Mouse (Mus musculus): ENCODE measurements around the gene Dock9. TPM values are rescaled to one million over a fixed set of nuclear protein-coding genes. Genes with fewer than 3 reads are reported as not detected.

Dock9 gene
- polyA plus RNA-seq, 1 experiment: not detected

- WGBS: 75% methylated on average over 2 of the region's 2 CpGs
- Histone ChIP-seq H3K4me1 (ENCODE audit: control insufficient read depth, insufficient read depth, low read length) (no peaks in the 10 kb centered on the region), H3K27ac (ENCODE audit: insufficient read depth, low read depth, low read length) (no peak overlapping the region), H3K4me3 (ENCODE audit: insufficient read depth, low read depth, low read length) (no peak overlapping the region)
- TF ChIP-seq CTCF (IDR thresholded peaks at IDR 0.05; ENCODE audit: insufficient read depth, low read depth, low read length) (no peak), POLR2A (IDR thresholded peaks at IDR 0.05; ENCODE audit: insufficient read depth, low read depth, low read length) (no peak)
These were observed 303.4 kb downstream of the Dock9 start for GRCm38 (mm10) chr14:121494238-121494637.

DNA sequence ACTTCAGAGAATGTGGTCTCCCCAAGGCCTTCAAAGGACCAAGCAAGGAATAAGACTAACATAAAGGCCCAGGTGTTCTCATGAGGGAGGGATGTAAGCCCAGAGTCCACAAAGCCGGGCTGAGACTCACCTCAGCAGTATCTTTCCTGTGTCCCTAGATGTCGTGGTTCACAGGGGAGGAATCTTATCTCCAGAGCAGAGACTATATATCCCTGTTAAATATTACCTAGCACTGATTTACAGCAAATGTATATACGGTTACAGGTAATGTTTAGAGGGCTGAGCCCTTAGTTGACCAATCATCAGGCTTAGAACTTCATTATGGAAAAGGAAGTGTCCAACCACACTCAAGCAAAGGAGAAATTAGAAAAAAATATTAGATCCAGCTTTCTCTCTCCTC is 303.9 kb downstream of the Dock9 start:
- Histone ChIP-seq H3K27ac (ENCODE audit: insufficient read depth, low read depth, low read length) (no peak overlapping the region), H3K4me3 (ENCODE audit: insufficient read depth, low read depth, low read length) (no peak overlapping the region), H3K4me1 (ENCODE audit: control insufficient read depth, insufficient read depth, low read length) (no peaks in the 10 kb centered on the region)
- TF ChIP-seq CTCF (IDR thresholded peaks at IDR 0.05; ENCODE audit: insufficient read depth, low read depth, low read length): no peak
- no peak for TF ChIP-seq POLR2A (IDR thresholded peaks at IDR 0.05; ENCODE audit: insufficient read depth, low read depth, low read length)
- 88% methylated on average over 3 of the region's 3 CpGs for WGBS

DNA sequence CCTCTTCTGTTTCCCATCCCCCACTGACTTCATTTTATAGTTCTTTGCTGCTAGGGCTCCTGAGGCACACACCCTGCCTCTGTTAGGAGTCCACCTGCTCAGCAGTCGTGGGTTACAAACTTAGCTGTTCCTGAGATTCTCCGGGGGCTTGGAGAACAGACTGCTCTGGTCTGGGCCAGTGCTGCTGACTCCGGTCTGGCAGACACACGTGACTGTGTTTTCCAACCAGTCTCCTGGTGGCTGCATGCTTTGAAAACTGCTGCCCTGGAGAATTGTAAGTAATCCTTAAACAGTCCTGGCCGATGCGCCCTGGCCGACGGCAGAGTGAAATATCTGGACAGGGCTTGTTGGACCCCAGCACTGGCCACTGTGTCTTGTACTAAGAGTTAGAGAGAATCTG is 305.3 kb downstream of the Dock9 start:
- 56% methylated on average over 8 of the region's 8 CpGs for WGBS
- no peak for TF ChIP-seq POLR2A (IDR thresholded peaks at IDR 0.05; ENCODE audit: insufficient read depth, low read depth, low read length)
- no peak for TF ChIP-seq CTCF (IDR thresholded peaks at IDR 0.05; ENCODE audit: insufficient read depth, low read depth, low read length)
- Histone ChIP-seq H3K27ac (ENCODE audit: insufficient read depth, low read depth, low read length) (no peak overlapping the region), H3K4me3 (ENCODE audit: insufficient read depth, low read depth, low read length) (no peak overlapping the region), H3K4me1 (ENCODE audit: control insufficient read depth, insufficient read depth, low read length) (no peaks in the 10 kb centered on the region)

Other genes with a start within 250 kb of the Dock9 start
- not detected in 2 replicates for gene Ubac2, start 80.8 kb upstream of the Dock9 start, polyA plus RNA-seq (2012; ENCODE audit: insufficient read depth, insufficient read length, low replicate concordance, missing spikeins)
- not detected in 2 replicates for gene Gpr18, start 117.9 kb upstream of the Dock9 start, polyA plus RNA-seq (2012; ENCODE audit: insufficient read depth, insufficient read length, low replicate concordance, missing spikeins)
- not detected in 2 replicates for gene Gpr183, start 167.4 kb upstream of the Dock9 start, polyA plus RNA-seq (2012; ENCODE audit: insufficient read depth, insufficient read length, low replicate concordance, missing spikeins)
- not detected in 2 replicates for gene Timm8a2, start 236.8 kb upstream of the Dock9 start, polyA plus RNA-seq (2012; ENCODE audit: insufficient read depth, insufficient read length, low replicate concordance, missing spikeins)

Measured in olfactory bulb, adult 2 months (tissue).